33 mouse cellular contexts compared by ENCODE assay signal in the genomic region with DNA sequence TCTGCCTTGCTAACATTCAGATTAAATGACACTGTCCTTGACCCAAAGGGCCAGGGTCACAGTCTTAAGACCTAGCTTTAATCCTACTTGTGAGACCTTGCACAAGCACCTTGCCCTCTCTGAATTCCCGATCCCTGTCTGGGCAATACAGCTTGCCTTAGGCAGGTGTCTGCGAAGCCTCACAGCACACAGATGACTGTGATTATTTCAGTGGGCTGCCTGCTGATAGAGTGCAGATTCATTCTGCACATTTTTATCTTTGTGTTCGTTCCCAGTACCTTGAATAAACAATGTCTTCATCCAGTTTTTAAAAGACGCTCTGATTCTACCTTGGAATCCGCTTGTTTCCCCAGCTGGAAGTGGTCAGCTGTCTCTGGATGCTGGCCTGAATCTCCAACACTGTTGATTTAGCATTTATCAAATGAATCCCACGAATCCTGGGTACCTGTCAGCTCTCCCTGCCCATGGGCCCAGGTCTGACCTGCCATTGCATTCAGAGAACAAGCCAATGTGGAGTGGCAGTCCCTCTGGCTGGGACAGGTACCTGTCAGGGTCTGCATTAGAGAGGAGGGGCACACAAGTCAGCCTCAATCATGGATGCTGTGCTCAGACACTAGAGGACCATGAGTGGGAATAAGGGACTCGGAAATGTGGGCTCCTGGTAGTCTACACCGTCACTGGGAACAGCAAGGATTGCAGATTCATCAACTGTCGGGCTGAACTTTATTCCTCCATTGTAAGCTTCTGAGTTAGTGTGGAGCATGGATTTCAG.
DNase-seq lines count a peak whose midpoint lies in the region; ATAC-seq and TF ChIP-seq lines count a peak whose summit lies in the region.
"Had no signal": no experiment of that assay in that cellular context is flagged by ENCODE, and none has a peak within 500 bp of the region (broad histone marks: within the 10 kb centered on the region; RNA-seq: fewer than 3 reads in every experiment).

No protein-coding gene starts in this region.

- no peak overlapping the region for H3K4me3 ChIP-seq in forebrain, embryonic 10.5 days
- H3K4me3 ChIP-seq in forebrain, postnatal 0 days (ENCODE audit: low read depth, low read length): no peak overlapping the region
- no peak overlapping the region for H3K4me3 ChIP-seq in embryonic facial prominence, embryonic 12.5 days
- no peak overlapping the region for H3K4me3 ChIP-seq in stomach, embryonic 15.5 days (replicated peaks)
- H3K4me3 ChIP-seq: heart, embryonic 12.5 days; neural tube, embryonic 15.5 days had no signal

- 0 out of 2 replicates have a peak overlapping the region, but pooled peaks have one; percentile 11 for H3K27ac ChIP-seq in forebrain, embryonic 10.5 days
- no peak overlapping the region for H3K27ac ChIP-seq in forebrain, postnatal 0 days (ENCODE audit: low read depth, low read length)
- H3K27ac ChIP-seq in embryonic facial prominence, embryonic 12.5 days: peak overlapping the region; percentile 20; the same call in 1 of the 2 replicates
- H3K27ac ChIP-seq in stomach, embryonic 15.5 days: peak overlapping the region; percentile 5; the same call in 1 of the 2 replicates
- H3K27ac ChIP-seq: hindbrain, embryonic 14.5 days; liver, embryonic 14.5 days; macrophage; neural tube, embryonic 15.5 days had no signal

- no peak for ATAC-seq in forebrain, postnatal 0 days
- no peak for ATAC-seq in embryonic facial prominence, embryonic 12.5 days (ENCODE audit: insufficient number of reproducible peaks, insufficient read depth, low FRiP score, low TSS enrichment)
- peak; percentile 24; the same call in 1 of the 2 replicates for ATAC-seq in stomach, embryonic 15.5 days (ENCODE audit: insufficient read depth, low FRiP score, low read depth)
- ATAC-seq: activated CD4-positive, CD25-positive, alpha-beta regulatory T cell, adult 4 months; forebrain, embryonic 16.5 days had no signal

- H3K9me3 ChIP-seq in forebrain, embryonic 10.5 days: no peaks in the 10 kb centered on the region
- no peaks in the 10 kb centered on the region for H3K9me3 ChIP-seq in forebrain, postnatal 0 days (ENCODE audit: low read length)
- no peaks in the 10 kb centered on the region for H3K9me3 ChIP-seq in embryonic facial prominence, embryonic 12.5 days
- H3K9me3 ChIP-seq in stomach, embryonic 15.5 days: no peaks in the 10 kb centered on the region
- H3K9me3 ChIP-seq: heart, embryonic 12.5 days; neural tube, embryonic 15.5 days had no signal

- no peak overlapping the region for H3K9ac ChIP-seq in forebrain, postnatal 0 days
- no peak overlapping the region for H3K9ac ChIP-seq in embryonic facial prominence, embryonic 12.5 days
- no peak overlapping the region for H3K9ac ChIP-seq in stomach, embryonic 15.5 days
- H3K9ac ChIP-seq: heart, embryonic 12.5 days; hindbrain, embryonic 14.5 days; liver, embryonic 14.5 days; neural tube, embryonic 15.5 days had no signal

- 74% methylated on average over 9 of the region's 9 CpGs for WGBS in forebrain, embryonic 10.5 days
- 74% methylated on average over 9 of the region's 9 CpGs for WGBS in forebrain, postnatal 0 days
- 48% methylated on average over 9 of the region's 9 CpGs for WGBS in embryonic facial prominence, embryonic 12.5 days
- WGBS in stomach, embryonic 15.5 days: 38% methylated on average over 9 of the region's 9 CpGs

- H3K4me2 ChIP-seq in forebrain, postnatal 0 days (ENCODE audit: low read depth): no peak overlapping the region
- H3K4me2 ChIP-seq in embryonic facial prominence, embryonic 12.5 days (replicated peaks): no peak overlapping the region
- H3K4me2 ChIP-seq in stomach, embryonic 15.5 days: no peak overlapping the region
- H3K4me2 ChIP-seq: heart, embryonic 12.5 days; hindbrain, embryonic 14.5 days; neural tube, embryonic 15.5 days had no signal

- H3K27me3 ChIP-seq in forebrain, embryonic 10.5 days (ENCODE audit: poor library complexity, severe bottlenecking): no peaks in the 10 kb centered on the region
- no peaks in the 10 kb centered on the region for H3K27me3 ChIP-seq in forebrain, postnatal 0 days (ENCODE audit: insufficient read depth, low read length)
- no peaks in the 10 kb centered on the region for H3K27me3 ChIP-seq in embryonic facial prominence, embryonic 12.5 days
- no peaks in the 10 kb centered on the region for H3K27me3 ChIP-seq in stomach, embryonic 15.5 days (replicated peaks)
- H3K27me3 ChIP-seq: CH12.LX; heart, embryonic 12.5 days; neural tube, embryonic 15.5 days had no signal

- no peak for TF ChIP-seq CTCF in forebrain, postnatal 0 days (IDR thresholded peaks at IDR 0.05; ENCODE audit: low read depth)

- DNase-seq in forebrain, embryonic 10.5 days (ENCODE audit: extremely low spot score, low spot score): no peak
- no peak for DNase-seq in forebrain, postnatal 0 days
- peak; percentile 2 to 8 for DNase-seq in layer of hippocampus, postnatal 10 days (ENCODE audit: low spot score in 2 of 2)
- no peak for DNase-seq in layer of hippocampus, postnatal 14 days (ENCODE audit: low spot score in 2 of 2)
- no peak for DNase-seq in thymus, postnatal 10 days (ENCODE audit: low spot score in 2 of 2)
- no peak for DNase-seq in gastrocnemius, adult 18-20 months (ENCODE audit: low spot score)
- DNase-seq: adrenal gland, adult 2 months; adrenal gland, postnatal 36 days; cerebellum, adult 18-20 months; cerebellum, postnatal 10 days; gastrocnemius, postnatal 10 days; heart, postnatal 4 days; kidney, adult 11 months; kidney, postnatal 14 days; layer of hippocampus, adult 9-11 months; liver; lung, adult 2 months; lung, postnatal 10 days; midbrain, embryonic 14.5 days; right cerebral cortex, adult 18-20 months; spleen, adult 18-20 months; thymus, adult 18-20 months; thymus, postnatal 36 days had no signal

- no peaks in the 10 kb centered on the region for H3K36me3 ChIP-seq in forebrain, embryonic 10.5 days (replicated peaks)
- H3K36me3 ChIP-seq in forebrain, postnatal 0 days (ENCODE audit: insufficient read depth): no peaks in the 10 kb centered on the region; the same call in 1 of the 2 replicates
- no peaks in the 10 kb centered on the region for H3K36me3 ChIP-seq in embryonic facial prominence, embryonic 12.5 days
- H3K36me3 ChIP-seq in stomach, embryonic 15.5 days: no peaks in the 10 kb centered on the region
- H3K36me3 ChIP-seq: heart, embryonic 12.5 days; neural tube, embryonic 15.5 days had no signal

- H3K4me1 ChIP-seq in forebrain, embryonic 10.5 days: peaks cover 7% of the 10 kb centered on the region
- no peaks in the 10 kb centered on the region for H3K4me1 ChIP-seq in forebrain, postnatal 0 days (ENCODE audit: insufficient read depth)
- 0 out of 2 replicates have a peak, but pooled peaks cover 15% of the 10 kb centered on the region for H3K4me1 ChIP-seq in embryonic facial prominence, embryonic 12.5 days
- H3K4me1 ChIP-seq in stomach, embryonic 15.5 days: peaks cover 4% of the 10 kb centered on the region; the same call in 1 of the 2 replicates

Comparison
In these comparisons a context has a peak if more than half of its experiments do, and no peak if none do; other contexts are left out.
1. DNase-seq: peak in layer of hippocampus, postnatal 10 days (2 of 2); none in forebrain, embryonic 10.5 days (single experiment), forebrain, postnatal 0 days (single experiment), layer of hippocampus, postnatal 14 days (0 of 2), thymus, postnatal 10 days (0 of 2) and gastrocnemius, adult 18-20 months (single experiment).